Mouse (Mus musculus): ENCODE measurements around the gene E330021D16Rik.

Gene E330021D16Rik

GRCm38 (mm10) chr6:136421059-136421458 lies 5.7 kb upstream of the E330021D16Rik start:
- DNase-seq (ENCODE audit: low spot score), result no peak

GRCm38 (mm10) chr6:136418889-136419835 lies 3.8 kb upstream of the E330021D16Rik start:
- DNase-seq (ENCODE audit: low spot score), result no peak

- DNase-seq (ENCODE audit: low spot score), result no peak
Observed at GRCm38 (mm10) chr6:136418333-136418848, 3.0 kb upstream of the E330021D16Rik start.

GRCm38 (mm10) chr6:136417864-136418263 lies 2.5 kb upstream of the E330021D16Rik start:
- no peak for DNase-seq (ENCODE audit: low spot score)

GRCm38 (mm10) chr6:136413856-136414362 lies 1.5 kb downstream of the E330021D16Rik start:
- no peak for DNase-seq (ENCODE audit: low spot score)

- DNase-seq (ENCODE audit: low spot score), result no peak
Observed at GRCm38 (mm10) chr6:136407608-136408192, 7.7 kb downstream of the E330021D16Rik start.

GRCm38 (mm10) chr6:136396860-136397259 lies 18.5 kb downstream of the E330021D16Rik start:
- DNase-seq (ENCODE audit: low spot score), result no peak

- DNase-seq (ENCODE audit: low spot score), result no peak
Observed at GRCm38 (mm10) chr6:136390262-136390661, 25.1 kb downstream of the E330021D16Rik start.

- no peak for DNase-seq (ENCODE audit: low spot score)
Observed at GRCm38 (mm10) chr6:136385287-136385686, 30.1 kb downstream of the E330021D16Rik start.

GRCm38 (mm10) chr6:136383218-136383617 lies 32.2 kb downstream of the E330021D16Rik start:
- no peak for DNase-seq (ENCODE audit: low spot score)

- no peak for DNase-seq (ENCODE audit: low spot score)
Observed at GRCm38 (mm10) chr6:136376097-136376496, 39.3 kb downstream of the E330021D16Rik start.

GRCm38 (mm10) chr6:136364430-136365098 lies 50.8 kb downstream of the E330021D16Rik start:
- DNase-seq (ENCODE audit: low spot score), result no peak

- DNase-seq (ENCODE audit: low spot score), result no peak
Observed at GRCm38 (mm10) chr6:136364008-136364407, 51.4 kb downstream of the E330021D16Rik start.

- no peak for DNase-seq (ENCODE audit: low spot score)
Observed at GRCm38 (mm10) chr6:136363313-136363712, 52.1 kb downstream of the E330021D16Rik start.

GRCm38 (mm10) chr6:136358471-136358870 lies 56.9 kb downstream of the E330021D16Rik start:
- DNase-seq (ENCODE audit: low spot score), result no peak

- peak; percentile 20 for DNase-seq (ENCODE audit: low spot score)
Observed at GRCm38 (mm10) chr6:136353399-136354184, 61.8 kb downstream of the E330021D16Rik start.
